Mouse (Mus musculus): ENCODE results near the gene Mrpl44. TPM values are rescaled to one million over a fixed set of nuclear protein-coding genes. Genes with fewer than 3 reads are reported as not detected.

Mrpl44 gene
- polyA plus RNA-seq, 1 experiment from 2014 or later, result 22.2 TPM

- peak; percentile 1; the same call in 1 of the 2 replicates for ATAC-seq
- Histone ChIP-seq H3K36me3 (replicated peaks; ENCODE audit: insufficient read depth, low read length) (no peaks in the 10 kb centered on the region), H3K9me3 (ENCODE audit: low read length) (no peaks in the 10 kb centered on the region), H3K9ac (replicated peaks) (peak overlapping the region; percentile 91), H3K4me3 (ENCODE audit: low read depth, low read length) (peak overlapping the region; percentile 97), H3K27ac (ENCODE audit: low read depth) (peak overlapping the region; percentile 60; the same call in 1 of the 2 replicates), H3K27me3 (ENCODE audit: insufficient read depth, low read length) (no peaks in the 10 kb centered on the region), H3K4me2 (ENCODE audit: low read depth, low read length) (peak overlapping the region; percentile 95), H3K4me1 (ENCODE audit: insufficient read depth) (peaks cover 24% of the 10 kb centered on the region)
- 6% methylated on average over 11 of the region's 11 CpGs for WGBS (ENCODE audit: insufficient replicate concordance)
- peak; percentile 30 for DNase-seq
- no peak for TF ChIP-seq EP300 (IDR thresholded peaks at IDR 0.05; ENCODE audit: low read depth)
Measured at GRCm38 (mm10) chr1:79760656-79761055, 15.2 kb upstream of the Mrpl44 start.

GRCm38 (mm10) chr1:79761106-79761916 is 14.5 kb upstream of the Mrpl44 start:
- TF ChIP-seq CTCF (IDR thresholded peaks at IDR 0.05; ENCODE audit: low read depth), result no peak
- Histone ChIP-seq H3K36me3 (replicated peaks; ENCODE audit: insufficient read depth, low read length) (no peaks in the 10 kb centered on the region), H3K9ac (replicated peaks) (peak overlapping the region; percentile 91), H3K4me2 (ENCODE audit: low read depth, low read length) (peak overlapping the region; percentile 95), H3K4me1 (ENCODE audit: insufficient read depth) (peaks cover 24% of the 10 kb centered on the region), H3K4me3 (ENCODE audit: low read depth, low read length) (peak overlapping the region; percentile 97), H3K27ac (ENCODE audit: low read depth) (peak overlapping the region; percentile 60), H3K27me3 (ENCODE audit: insufficient read depth, low read length) (no peaks in the 10 kb centered on the region), H3K9me3 (ENCODE audit: low read length) (no peaks in the 10 kb centered on the region)
- ATAC-seq, result peak; percentile 96
- under 1% methylated on average over 55 of the region's 65 CpGs for WGBS (ENCODE audit: insufficient replicate concordance)
- DNase-seq, result peak; percentile 86

GRCm38 (mm10) chr1:79761917-79762271 is 13.9 kb upstream of the Mrpl44 start:
- Histone ChIP-seq H3K4me2 (ENCODE audit: low read depth, low read length) (peak overlapping the region; percentile 95), H3K36me3 (replicated peaks; ENCODE audit: insufficient read depth, low read length) (no peaks in the 10 kb centered on the region), H3K27ac (ENCODE audit: low read depth) (peak overlapping the region; percentile 55; the same call in 1 of the 2 replicates), H3K4me3 (ENCODE audit: low read depth, low read length) (peak overlapping the region; percentile 97), H3K9ac (replicated peaks) (peak overlapping the region; percentile 91), H3K9me3 (ENCODE audit: low read length) (no peaks in the 10 kb centered on the region), H3K4me1 (ENCODE audit: insufficient read depth) (peaks cover 24% of the 10 kb centered on the region), H3K27me3 (ENCODE audit: insufficient read depth, low read length) (no peaks in the 10 kb centered on the region)
- WGBS (ENCODE audit: insufficient replicate concordance), result 1% methylated on average over 6 of the region's 6 CpGs
- ATAC-seq (peak; percentile 8; the same call in 1 of the 2 replicates), DNase-seq (no peak)
- TF ChIP-seq EP300 (IDR thresholded peaks at IDR 0.05; ENCODE audit: low read depth) (no peak), CTCF (IDR thresholded peaks at IDR 0.05; ENCODE audit: low read depth) (no peak)

- Histone ChIP-seq H3K27me3 (ENCODE audit: insufficient read depth, low read length) (no peaks in the 10 kb centered on the region), H3K4me2 (ENCODE audit: low read depth, low read length) (peak overlapping the region; percentile 95), H3K36me3 (replicated peaks; ENCODE audit: insufficient read depth, low read length) (no peaks in the 10 kb centered on the region), H3K4me1 (ENCODE audit: insufficient read depth) (peaks cover 24% of the 10 kb centered on the region), H3K4me3 (ENCODE audit: low read depth, low read length) (peak overlapping the region; percentile 97; the same call in 1 of the 2 replicates), H3K9ac (replicated peaks) (no peak overlapping the region), H3K9me3 (ENCODE audit: low read length) (no peaks in the 10 kb centered on the region), H3K27ac (ENCODE audit: low read depth) (peak overlapping the region; percentile 55)
- DNase-seq (no peak), ATAC-seq (peak; percentile 30)
- no peak for TF ChIP-seq EP300 (IDR thresholded peaks at IDR 0.05; ENCODE audit: low read depth)
- no peak for TF ChIP-seq CTCF (IDR thresholded peaks at IDR 0.05; ENCODE audit: low read depth)
- 26% methylated on average over 16 of the region's 16 CpGs for WGBS (ENCODE audit: insufficient replicate concordance)
Measured at GRCm38 (mm10) chr1:79762282-79763250, 13.3 kb upstream of the Mrpl44 start.

GRCm38 (mm10) chr1:79764031-79764430 is 11.8 kb upstream of the Mrpl44 start:
- H3K4me1 ChIP-seq (ENCODE audit: insufficient read depth), result peaks cover 24% of the 10 kb centered on the region
- 90% methylated on average over 2 of the region's 2 CpGs for WGBS (ENCODE audit: insufficient replicate concordance)
- TF ChIP-seq EP300 (IDR thresholded peaks at IDR 0.05; ENCODE audit: low read depth) (no peak), CTCF (IDR thresholded peaks at IDR 0.05; ENCODE audit: low read depth) (no peak)
- no peaks in the 10 kb centered on the region for H3K27me3 ChIP-seq (ENCODE audit: insufficient read depth, low read length)
- H3K36me3 ChIP-seq (replicated peaks; ENCODE audit: insufficient read depth, low read length), result no peaks in the 10 kb centered on the region
- no peak overlapping the region for H3K9ac ChIP-seq (replicated peaks)
- no peak for DNase-seq
- H3K9me3 ChIP-seq (ENCODE audit: low read length), result no peaks in the 10 kb centered on the region
- ATAC-seq, result no peak
- H3K4me3 ChIP-seq (ENCODE audit: low read depth, low read length), result no peak overlapping the region
- H3K27ac ChIP-seq (ENCODE audit: low read depth), result no peak overlapping the region
- no peak overlapping the region for H3K4me2 ChIP-seq (ENCODE audit: low read depth, low read length)

- Histone ChIP-seq H3K36me3 (replicated peaks; ENCODE audit: insufficient read depth, low read length) (no peaks in the 10 kb centered on the region), H3K27me3 (ENCODE audit: insufficient read depth, low read length) (no peaks in the 10 kb centered on the region), H3K4me1 (ENCODE audit: insufficient read depth) (peaks cover 24% of the 10 kb centered on the region), H3K4me3 (ENCODE audit: low read depth, low read length) (no peak overlapping the region), H3K4me2 (ENCODE audit: low read depth, low read length) (no peak overlapping the region), H3K27ac (ENCODE audit: low read depth) (no peak overlapping the region), H3K9ac (replicated peaks) (no peak overlapping the region), H3K9me3 (ENCODE audit: low read length) (no peaks in the 10 kb centered on the region)
- no peak for DNase-seq
- no peak for TF ChIP-seq CTCF (IDR thresholded peaks at IDR 0.05; ENCODE audit: low read depth)
- no peak for TF ChIP-seq EP300 (IDR thresholded peaks at IDR 0.05; ENCODE audit: low read depth)
- no peak for ATAC-seq
- 71% methylated on average over 1 of the region's 1 CpGs for WGBS (ENCODE audit: insufficient replicate concordance)
Measured at GRCm38 (mm10) chr1:79764483-79764882, 11.3 kb upstream of the Mrpl44 start.

All from liver, postnatal 0 days (tissue).